Mouse (Mus musculus): ENCODE measurements around the gene P2ry14.

GRCm38 (mm10) chr3:59153424-59153823, at the start of gene P2ry14:
- TF ChIP-seq CTCF (IDR thresholded peaks at IDR 0.05; ENCODE audit: low read depth) (no peak), EP300 (IDR thresholded peaks at IDR 0.05; ENCODE audit: low read depth) (no peak)

Data from liver, embryonic 14.5 days (tissue).